Mouse (Mus musculus): Measurements from ENCODE around the gene Wwc2. TPM values are rescaled to one million over a fixed set of nuclear protein-coding genes. Genes with fewer than 3 reads are reported as not detected.
A peak's percentile ranks its signal among the peaks of the same experiment; 100 is the strongest.

The Wwc2 gene
- total and polyA plus RNA-seq, 2 experiments from 2014 or later, result 5.3 to 11.2 TPM

- Histone ChIP-seq H3K27ac (no peak overlapping the region), H3K4me3 (ENCODE audit: low read length) (no peak overlapping the region), H3K9me3 (ENCODE audit: low read length) (no peaks in the 10 kb centered on the region), H3K9ac (replicated peaks; ENCODE audit: low read length) (no peak overlapping the region), H3K4me1 (ENCODE audit: insufficient read depth, low read length) (0 out of 2 replicates have a peak, but pooled peaks cover 5% of the 10 kb centered on the region), H3K4me2 (ENCODE audit: low read depth, low read length) (no peak overlapping the region), H3K36me3 (ENCODE audit: insufficient read depth, low read length) (no peaks in the 10 kb centered on the region), H3K27me3 (ENCODE audit: insufficient read depth, low read length) (no peaks in the 10 kb centered on the region)
- WGBS, result 76% methylated on average over 5 of the region's 5 CpGs
- TF ChIP-seq CTCF (IDR thresholded peaks at IDR 0.05; ENCODE audit: low read depth), result no peak
- ATAC-seq (no peak), DNase-seq (ENCODE audit: low spot score) (no peak)
Measured at GRCm38 (mm10) chr8:47970576-47970975, 20.1 kb downstream of the Wwc2 start.

- ATAC-seq, result peak; percentile 47; the same call in 1 of the 2 replicates
- H3K27me3 ChIP-seq (ENCODE audit: insufficient read depth, low read length), result no peaks in the 10 kb centered on the region
- no peak for TF ChIP-seq CTCF (IDR thresholded peaks at IDR 0.05; ENCODE audit: low read depth)
- peak; percentile 44 for DNase-seq (ENCODE audit: low spot score)
- no peak overlapping the region for H3K4me3 ChIP-seq (ENCODE audit: low read length)
- 0 out of 2 replicates have a peak overlapping the region, but pooled peaks have one; percentile 3 for H3K4me2 ChIP-seq (ENCODE audit: low read depth, low read length)
- H3K4me1 ChIP-seq (ENCODE audit: insufficient read depth, low read length), result no peaks in the 10 kb centered on the region
- H3K36me3 ChIP-seq (ENCODE audit: insufficient read depth, low read length), result no peaks in the 10 kb centered on the region
- no peak overlapping the region for H3K27ac ChIP-seq
- 54% methylated on average over 20 of the region's 20 CpGs for WGBS
- no peak overlapping the region for H3K9ac ChIP-seq (replicated peaks; ENCODE audit: low read length)
- H3K9me3 ChIP-seq (ENCODE audit: low read length), result no peaks in the 10 kb centered on the region
Measured at GRCm38 (mm10) chr8:47967045-47967920, 23.4 kb downstream of the Wwc2 start.

GRCm38 (mm10) chr8:47962484-47962883 is 28.2 kb downstream of the Wwc2 start:
- 0 out of 2 replicates have a peak, but pooled peaks cover 5% of the 10 kb centered on the region for H3K4me1 ChIP-seq (ENCODE audit: insufficient read depth, low read length)
- no peak overlapping the region for H3K4me3 ChIP-seq (ENCODE audit: low read length)
- H3K27me3 ChIP-seq (ENCODE audit: insufficient read depth, low read length), result no peaks in the 10 kb centered on the region
- H3K36me3 ChIP-seq (ENCODE audit: insufficient read depth, low read length), result no peaks in the 10 kb centered on the region
- no peak overlapping the region for H3K27ac ChIP-seq
- H3K9ac ChIP-seq (replicated peaks; ENCODE audit: low read length), result no peak overlapping the region
- DNase-seq (ENCODE audit: low spot score), result no peak
- no peaks in the 10 kb centered on the region for H3K9me3 ChIP-seq (ENCODE audit: low read length)
- no peak overlapping the region for H3K4me2 ChIP-seq (ENCODE audit: low read depth, low read length)
- 65% methylated on average over 4 of the region's 4 CpGs for WGBS
- no peak for TF ChIP-seq CTCF (IDR thresholded peaks at IDR 0.05; ENCODE audit: low read depth)
- ATAC-seq, result no peak

- WGBS, result 36% methylated on average over 6 of the region's 6 CpGs
- no peak for TF ChIP-seq CTCF (IDR thresholded peaks at IDR 0.05; ENCODE audit: low read depth)
- Histone ChIP-seq H3K9me3 (ENCODE audit: low read length) (no peaks in the 10 kb centered on the region), H3K4me3 (ENCODE audit: low read length) (no peak overlapping the region), H3K4me2 (ENCODE audit: low read depth, low read length) (no peak overlapping the region), H3K4me1 (ENCODE audit: insufficient read depth, low read length) (0 out of 2 replicates have a peak, but pooled peaks cover 5% of the 10 kb centered on the region), H3K27me3 (ENCODE audit: insufficient read depth, low read length) (no peaks in the 10 kb centered on the region), H3K27ac (no peak overlapping the region), H3K36me3 (ENCODE audit: insufficient read depth, low read length) (no peaks in the 10 kb centered on the region), H3K9ac (replicated peaks; ENCODE audit: low read length) (no peak overlapping the region)
- ATAC-seq, result no peak
- DNase-seq (ENCODE audit: low spot score), result peak; percentile 43
Measured at GRCm38 (mm10) chr8:47962005-47962404, 28.7 kb downstream of the Wwc2 start.

GRCm38 (mm10) chr8:47957560-47957959 is 33.2 kb downstream of the Wwc2 start:
- Histone ChIP-seq H3K9me3 (ENCODE audit: low read length) (no peaks in the 10 kb centered on the region), H3K27ac (no peak overlapping the region), H3K27me3 (ENCODE audit: insufficient read depth, low read length) (no peaks in the 10 kb centered on the region), H3K9ac (replicated peaks; ENCODE audit: low read length) (no peak overlapping the region), H3K36me3 (ENCODE audit: insufficient read depth, low read length) (no peaks in the 10 kb centered on the region), H3K4me1 (ENCODE audit: insufficient read depth, low read length) (0 out of 2 replicates have a peak, but pooled peaks cover 5% of the 10 kb centered on the region), H3K4me2 (ENCODE audit: low read depth, low read length) (no peak overlapping the region), H3K4me3 (ENCODE audit: low read length) (no peak overlapping the region)
- no peak for TF ChIP-seq CTCF (IDR thresholded peaks at IDR 0.05; ENCODE audit: low read depth)
- WGBS, result 95% methylated on average over 4 of the region's 4 CpGs
- DNase-seq (ENCODE audit: low spot score) (no peak), ATAC-seq (no peak)

- peak; percentile 22 for DNase-seq (ENCODE audit: low spot score)
Measured at GRCm38 (mm10) chr8:47951380-47951932, 39.3 kb downstream of the Wwc2 start.

More at GRCm38 (mm10) chr8:47951380-47951932, 39.3 kb downstream of the Wwc2 start:
- H3K4me3 ChIP-seq (ENCODE audit: low read length), result no peak overlapping the region
- no peak overlapping the region for H3K9ac ChIP-seq (replicated peaks; ENCODE audit: low read length)
- H3K4me1 ChIP-seq (ENCODE audit: insufficient read depth, low read length), result no peaks in the 10 kb centered on the region
- H3K36me3 ChIP-seq (ENCODE audit: insufficient read depth, low read length), result no peaks in the 10 kb centered on the region
- WGBS, result 59% methylated on average over 7 of the region's 7 CpGs
- H3K4me2 ChIP-seq (ENCODE audit: low read depth, low read length), result no peak overlapping the region
- no peaks in the 10 kb centered on the region for H3K27me3 ChIP-seq (ENCODE audit: insufficient read depth, low read length)
- peak; percentile 65 for TF ChIP-seq CTCF (IDR thresholded peaks at IDR 0.05; ENCODE audit: low read depth)
- H3K27ac ChIP-seq, result no peak overlapping the region
- ATAC-seq, result peak; percentile 66; the same call in 1 of the 2 replicates
- no peaks in the 10 kb centered on the region for H3K9me3 ChIP-seq (ENCODE audit: low read length)

All from hindbrain, postnatal 0 days (tissue).